Mouse (Mus musculus): ENCODE data around the gene Gon4l. TPM values are rescaled to one million over a fixed set of nuclear protein-coding genes. Genes with fewer than 3 reads are reported as not detected.
A peak's percentile ranks its signal among the peaks of the same experiment; 100 is the strongest.

The Gon4l gene
- total RNA-seq, 2 experiments from 2014 or later = 47.9 to 52.2 TPM

- no peak for DNase-seq (ENCODE audit: low spot score in 2 of 2)
Observed at GRCm38 (mm10) chr3:88906393-88907159, 71.5 kb downstream of the Gon4l start.

GRCm38 (mm10) chr3:88912585-88912984 is 77.6 kb downstream of the Gon4l start:
- no peak for DNase-seq (ENCODE audit: low spot score in 2 of 2)

DNA sequence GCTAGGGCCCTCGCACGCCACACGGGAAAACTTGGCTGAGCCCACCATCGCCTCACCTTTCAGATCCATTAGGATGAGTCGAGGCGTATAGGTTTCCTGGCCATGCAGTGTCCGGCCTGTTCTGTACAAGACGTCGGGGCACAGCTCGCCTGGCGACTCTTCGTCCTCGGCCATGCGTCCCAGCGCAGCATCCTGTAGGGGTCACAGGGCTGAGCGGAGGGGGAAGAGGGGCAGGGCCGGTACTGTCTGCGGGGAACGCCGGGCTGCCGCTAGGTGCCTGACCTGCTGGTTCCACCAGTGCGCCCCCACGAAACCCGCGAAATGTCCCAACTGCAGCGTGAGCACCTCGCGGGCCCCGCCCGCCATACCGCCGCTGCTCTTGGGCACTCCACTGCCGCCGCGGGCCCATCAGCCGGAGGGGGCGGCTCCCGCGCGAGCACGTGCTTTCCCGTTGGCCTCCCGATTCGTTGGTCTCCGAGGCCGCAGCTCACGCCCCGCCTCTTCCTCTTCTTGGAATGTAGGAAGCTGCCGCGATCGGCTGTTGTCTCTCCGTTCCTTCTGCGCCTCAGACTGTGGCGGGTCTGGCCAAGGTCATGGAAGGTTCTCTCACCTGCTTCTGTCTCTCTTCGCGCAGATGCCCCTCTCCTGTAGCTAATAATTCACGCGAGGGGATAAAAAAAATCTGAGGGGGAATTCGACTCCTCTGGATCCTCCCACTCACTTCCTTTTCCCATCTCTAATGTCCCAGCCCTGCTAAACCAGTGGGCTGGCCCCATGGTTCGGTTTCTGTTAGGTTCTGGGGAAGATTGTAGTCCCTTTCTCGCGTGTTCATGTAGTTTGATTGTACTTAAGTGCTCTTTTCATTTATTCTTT is 78.7 kb downstream of the Gon4l start, which contains the start of gene Msto1:
Gene Msto1, minus strand, starts transcription at position 489 of the 873 bp plus-strand sequence.
- DNase-seq (ENCODE audit: low spot score in 2 of 2) = peak; percentile 89 to 93

DNA sequence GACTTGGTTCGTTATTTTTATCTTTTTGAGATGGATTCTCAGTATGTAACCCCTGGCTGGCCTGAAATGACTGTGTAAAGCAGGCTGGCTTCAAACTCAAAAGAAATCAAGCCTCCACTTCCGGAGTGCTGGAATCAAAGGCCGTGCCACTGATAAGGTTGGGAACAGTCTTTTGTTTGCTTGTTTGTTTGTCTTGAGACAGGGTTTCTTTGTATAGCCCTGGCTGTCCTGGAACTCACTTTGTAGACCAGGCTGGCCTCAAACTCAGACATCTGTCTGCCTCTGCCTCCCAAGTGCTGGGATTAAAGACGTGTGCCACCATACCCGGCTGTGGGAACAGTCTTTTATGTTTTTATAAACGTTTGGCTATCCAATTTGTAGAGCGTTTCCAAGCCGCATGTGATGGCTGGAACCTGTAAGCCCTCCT is 79.4 kb downstream of the Gon4l start:
- DNase-seq (ENCODE audit: low spot score in 2 of 2) = no peak

DNA sequence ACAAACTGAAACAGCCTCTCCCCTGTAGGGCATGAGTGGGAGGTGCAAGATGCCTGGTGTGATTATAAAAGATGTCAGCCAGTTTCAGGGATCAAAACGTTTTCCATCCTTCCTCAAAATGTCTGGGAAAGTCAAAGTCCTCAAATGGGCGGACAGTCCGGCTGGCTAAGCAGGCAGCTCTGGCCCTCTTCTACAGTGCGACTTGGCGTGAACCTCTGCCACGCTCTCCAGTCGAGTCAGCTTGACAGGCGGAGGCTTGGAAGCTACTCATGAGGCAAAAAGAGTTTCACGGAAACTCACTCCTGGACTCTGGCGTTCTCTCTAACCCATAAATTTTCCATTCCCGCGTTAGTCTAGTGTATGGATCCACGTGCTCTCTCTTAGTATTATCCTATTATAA is 84.0 kb downstream of the Gon4l start:
- DNase-seq (ENCODE audit: low spot score in 2 of 2) = no peak

DNA sequence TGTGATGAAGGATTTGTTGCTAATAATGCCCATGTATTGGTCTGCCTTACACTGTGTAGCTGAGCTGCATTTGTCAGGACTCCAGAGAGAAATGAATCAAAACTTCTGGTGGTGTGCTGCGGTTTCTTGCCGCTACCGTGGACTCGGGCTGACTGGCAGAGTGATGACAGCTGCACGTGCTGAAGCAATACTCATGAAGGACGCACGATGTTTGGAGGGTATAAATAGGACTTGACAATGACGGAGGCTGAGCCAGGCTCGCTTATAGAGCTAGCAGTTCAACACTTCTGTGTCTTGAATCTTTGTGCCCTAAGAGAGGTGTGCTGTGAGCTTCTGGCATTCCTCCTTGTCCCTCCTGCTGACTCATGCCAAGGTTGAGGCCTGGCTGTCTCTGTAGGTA is 86.4 kb downstream of the Gon4l start:
- DNase-seq (ENCODE audit: low spot score in 2 of 2) = no peak

DNA sequence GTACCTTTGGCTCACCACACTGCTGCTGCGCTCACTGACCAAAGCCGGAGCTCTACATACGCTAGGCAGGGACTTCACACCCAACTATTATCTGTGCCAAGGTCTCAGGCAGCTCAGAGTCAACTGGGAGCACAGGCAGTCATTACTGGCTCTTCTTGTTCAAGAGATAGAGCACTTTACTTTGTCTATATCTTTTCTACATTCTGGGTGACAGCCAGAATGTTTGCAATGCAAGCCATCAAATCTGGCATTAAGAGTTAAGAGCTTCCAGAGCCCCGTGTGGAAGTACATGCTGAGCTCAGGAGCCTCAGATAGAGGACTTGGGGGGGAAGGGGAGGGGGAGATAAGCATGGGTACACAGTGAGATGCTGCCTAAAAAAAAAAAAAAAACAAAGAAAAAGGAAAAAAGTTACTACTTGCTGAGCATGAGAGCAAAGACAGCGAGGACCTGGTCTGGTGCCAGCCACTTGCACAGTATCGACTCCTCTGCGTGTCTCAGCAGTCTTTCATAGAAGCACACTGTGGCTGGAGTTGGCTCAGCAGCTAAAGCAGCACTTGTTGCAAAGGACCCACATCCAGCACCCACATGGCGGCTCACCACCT is 89.1 kb downstream of the Gon4l start:
- peak in 1 of 2 experiments; percentile 25 for DNase-seq (ENCODE audit: low spot score in 2 of 2)

GRCm38 (mm10) chr3:88925651-88926050 is 90.6 kb downstream of the Gon4l start:
- DNase-seq (ENCODE audit: low spot score in 2 of 2) = no peak

GRCm38 (mm10) chr3:88929501-88929900 is 94.5 kb downstream of the Gon4l start:
- no peak for DNase-seq (ENCODE audit: low spot score in 2 of 2)

DNA sequence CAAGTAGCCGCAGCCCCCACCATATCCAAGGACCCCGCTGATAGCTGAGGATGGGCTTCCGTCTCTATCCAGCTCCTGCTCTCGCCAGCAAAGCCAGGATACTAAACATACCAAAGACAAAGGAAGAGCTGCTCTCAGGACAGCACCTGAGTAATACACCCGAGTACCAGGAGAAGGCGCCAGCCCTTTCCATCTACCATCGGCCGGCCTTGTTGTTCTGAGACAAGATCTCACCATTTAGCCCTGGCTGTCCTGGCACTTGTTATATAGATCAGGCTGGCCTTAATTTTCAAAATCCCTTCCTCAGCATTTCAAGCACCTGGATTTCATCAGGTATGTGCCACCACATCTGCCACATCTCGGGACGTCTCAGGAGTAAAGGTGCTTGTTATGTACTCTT is 104.0 kb downstream of the Gon4l start:
- no peak for DNase-seq (ENCODE audit: low spot score in 2 of 2)

DNA sequence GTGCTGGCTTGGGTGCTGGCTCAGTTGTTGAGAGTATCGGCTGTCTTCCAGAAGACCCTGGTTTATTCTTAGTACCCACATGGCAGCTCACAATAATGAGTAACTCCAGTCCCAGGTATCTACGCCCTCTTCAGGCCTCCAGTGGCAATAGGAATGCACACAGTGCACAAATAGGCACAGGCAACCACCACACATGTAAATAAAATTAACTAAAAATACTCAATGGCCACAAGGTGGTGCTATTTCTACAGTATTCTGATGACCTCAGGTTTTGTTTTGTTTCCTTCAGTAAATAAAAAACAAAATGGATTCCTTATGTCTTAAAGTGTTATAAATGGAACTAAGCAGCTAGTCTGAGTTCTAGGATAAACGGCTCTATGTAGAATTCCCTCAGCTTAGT is 104.7 kb downstream of the Gon4l start:
- DNase-seq (ENCODE audit: low spot score in 2 of 2) = no peak

- DNase-seq (ENCODE audit: low spot score in 2 of 2) = no peak
Observed at GRCm38 (mm10) chr3:88942316-88942880, 107.4 kb downstream of the Gon4l start.

GRCm38 (mm10) chr3:88944109-88944508 is 109.1 kb downstream of the Gon4l start:
- no peak for DNase-seq (ENCODE audit: low spot score in 2 of 2)

DNA sequence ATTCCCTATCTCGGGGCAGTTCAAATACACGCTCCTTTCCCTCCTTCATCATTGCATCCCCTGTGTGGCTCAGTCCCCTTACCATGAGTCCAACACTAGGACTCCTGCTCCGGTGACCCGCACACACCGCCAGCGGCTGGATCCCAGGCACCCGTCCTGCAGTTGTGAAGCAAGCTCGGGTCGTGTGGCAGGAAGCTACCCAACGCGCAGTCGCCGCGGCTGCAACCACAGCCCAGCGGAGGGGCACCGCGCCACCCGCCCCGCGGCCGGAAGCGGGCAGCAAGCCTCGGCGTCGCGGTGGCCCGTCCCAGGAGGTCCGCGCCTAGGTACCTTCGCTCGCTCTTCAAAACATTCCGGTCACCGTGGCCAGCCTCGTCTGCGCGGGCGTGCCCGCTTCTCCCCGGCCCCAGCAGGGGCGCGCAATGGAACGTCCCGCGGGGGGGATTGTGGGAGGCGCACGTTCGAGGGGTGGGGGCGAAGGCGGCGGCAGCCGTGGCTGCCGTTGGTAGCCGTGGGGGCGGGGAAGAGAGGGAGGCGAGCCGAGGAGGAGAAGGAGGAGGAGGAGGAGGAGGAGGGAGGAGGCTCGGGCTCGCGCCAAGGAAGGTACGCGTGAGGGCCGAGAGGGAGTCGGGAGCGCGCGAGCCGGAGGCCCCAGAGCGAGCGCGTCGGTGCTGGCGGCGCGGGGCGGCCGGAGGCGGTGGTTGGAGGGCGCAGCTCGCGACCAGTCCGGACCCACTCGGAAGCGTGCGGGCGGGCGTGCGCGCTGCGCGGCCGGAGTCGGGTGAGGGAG is 115.0 kb downstream of the Gon4l start:
- peak; percentile 88 to 92 for DNase-seq (ENCODE audit: low spot score in 2 of 2)

GRCm38 (mm10) chr3:88950576-88951326 is 115.7 kb downstream of the Gon4l start, which contains the start of the genes Ash1l and Dap3:
Gene Ash1l (plus strand): TSS chr3:88950622.
Gene Dap3 (minus strand): TSS chr3:88951181.
- DNase-seq (ENCODE audit: low spot score in 2 of 2) = peak; percentile 80 to 82

- DNase-seq (ENCODE audit: low spot score in 2 of 2) = no peak
Observed at GRCm38 (mm10) chr3:88951327-88951800, 116.3 kb downstream of the Gon4l start.

GRCm38 (mm10) chr3:88953246-88953645 is 118.2 kb downstream of the Gon4l start:
- no peak for DNase-seq (ENCODE audit: low spot score in 2 of 2)

DNA sequence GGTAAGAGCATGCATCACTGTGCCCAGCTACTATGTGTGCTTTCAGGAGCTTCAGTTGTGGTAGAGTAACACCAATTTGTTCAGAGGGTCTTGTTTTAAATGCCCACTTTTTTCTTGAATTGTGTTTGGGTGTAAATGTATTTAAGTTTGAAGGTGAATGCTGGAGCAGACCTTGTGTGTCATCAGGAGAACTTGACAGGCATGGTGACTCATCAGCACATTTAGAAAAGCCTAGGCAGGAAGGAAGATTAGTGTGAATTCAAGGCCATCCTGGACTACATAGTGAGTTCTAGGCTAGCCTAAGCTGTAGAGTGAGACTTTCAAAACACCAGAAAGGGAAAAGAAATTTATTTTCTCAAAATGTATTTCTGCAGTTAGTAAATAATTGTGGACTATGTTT is 118.7 kb downstream of the Gon4l start:
- no peak for DNase-seq (ENCODE audit: low spot score in 2 of 2)

All from layer of hippocampus, postnatal 10 days (tissue).